In genomic region chr1:59670641-59671168, GRCm38 (mm10) we compare ENCODE assay signal across 8 mouse cellular contexts. TPM values are rescaled to one million over a fixed set of nuclear protein-coding genes. Genes with fewer than 3 reads are reported as not detected.
DNase-seq lines count a peak whose midpoint lies in the region; ATAC-seq lines count a peak whose summit lies in the region.

Gene Sumo1, minus strand, starts transcription at chr1:59670834.

- ATAC-seq in inflammation-experienced regulatory T-cells, adult 6 months: peak; percentile 89
- peak; percentile 95 for ATAC-seq in megakaryocyte-erythroid progenitor cell, adult 5-6 weeks (replicated peaks; ENCODE audit: low FRiP score, low TSS enrichment, poor library complexity, severe bottlenecking)

- intact Hi-C loops in gastrocnemius, postnatal 14 days (cut with DNase I; ENCODE audit: low total_unique reads): no loop called here
- intact Hi-C loops in left cerebral cortex, postnatal 10 days (cut with DNase I): no loop called here

- DNase-seq in adrenal gland, adult (ENCODE audit: inconsistent age in 2 of 2, low spot score in 1 of 2): peak; percentile 89 to 97
- peak; percentile 97 for DNase-seq in embryo, embryonic 10.5 days (ENCODE audit: low spot score)
- peak; percentile 87 for DNase-seq in gastrocnemius, postnatal 14 days
- DNase-seq in left cerebral cortex, postnatal 10 days (ENCODE audit: extremely low spot score in 1 of 2, low spot score in 2 of 2): peak; percentile 87 to 92
- peak; percentile 89 for DNase-seq in right cerebral cortex, postnatal 25 days
- DNase-seq in urinary bladder, postnatal 4 days (ENCODE audit: low spot score in 2 of 2): peak; percentile 77 to 86

RNA-seq across cellular contexts. Expression of gene Sumo1, which starts in this region (rescaled TPM):
- total RNA-seq in gastrocnemius, postnatal 14 days (2021): 10 to 100 TPM; 54.3 to 61.5 TPM
- 100 to 1,000 TPM; 529 to 560 (median 532) TPM for polyA plus RNA-seq in inflammation-experienced regulatory T-cells, adult 6 months (2017; shearing (Covaris generic))
- total RNA-seq in left cerebral cortex, postnatal 10 days (2021): 100 to 1,000 TPM; 105 to 111 TPM
- 201 and 227 TPM in 2 replicates for total RNA-seq in megakaryocyte-erythroid progenitor cell, adult 5-6 weeks (2014; fragmentation: Nextera tagmentation)
- 163 and 238 TPM in 2 replicates for total RNA-seq in megakaryocyte-erythroid progenitor cell, adult 5-6 weeks (2017)

Comparison
In these comparisons a context has a peak if more than half of its experiments do, and no peak if none do; other contexts are left out.
1. Peak in every context shown above with its lines: DNase-seq and ATAC-seq.